Mouse (Mus musculus) heart, embryonic 11.5 days (tissue): ENCODE data around the gene Sptbn1. TPM values are rescaled to one million over a fixed set of nuclear protein-coding genes. Genes with fewer than 3 reads are reported as not detected.

Source experiments
- ATAC-seq: fragments of 200-750 bp; cut with Nextera tagmentation; replicated peaks from 2 replicates; pipeline ENCODE4 v1.8.0; 2017; ENCODE audit warnings: moderate library complexity; ENCODE audit not compliant: insufficient number of reproducible peaks, low FRiP score, low TSS enrichment
- H3K27ac ChIP-seq: fragments of 300-500 bp; sonication (generic); 2 replicates; pipeline ENCODE4 v1.5.1; 2014; ENCODE audit warnings: mild to moderate bottlenecking, low read depth, low read length
- H3K27me3 ChIP-seq: fragments of 300-500 bp; sonication (generic); 2 replicates; pipeline ENCODE4 v1.6.1; 2014; ENCODE audit warnings: mild to moderate bottlenecking, low read length, mixed read lengths; ENCODE audit not compliant: control insufficient read depth, insufficient read depth
- H3K36me3 ChIP-seq: fragments of 300-500 bp; sonication (generic); 2 replicates; pipeline ENCODE4 v1.6.1; 2014; ENCODE audit warnings: mild to moderate bottlenecking, low read length, moderate library complexity, mixed read lengths; ENCODE audit not compliant: control insufficient read depth, insufficient read depth
- H3K4me1 ChIP-seq: fragments of 300-500 bp; sonication (generic); 2 replicates; pipeline ENCODE4 v1.6.1; 2014; ENCODE audit warnings: low read length; ENCODE audit not compliant: control insufficient read depth, insufficient read depth
- H3K4me2 ChIP-seq: fragments of 300-500 bp; sonication (generic); 2 replicates; pipeline ENCODE4 v1.6.1; 2014; ENCODE audit warnings: mild to moderate bottlenecking, moderate library complexity
- H3K4me3 ChIP-seq: fragments of 300-500 bp; sonication (generic); 2 replicates; pipeline ENCODE4 v1.5.1; 2014; ENCODE audit warnings: low read depth, low read length
- H3K9ac ChIP-seq: fragments of 300-500 bp; sonication (generic); 2 replicates; pipeline ENCODE4 v1.6.1; 2014; ENCODE audit warnings: mild to moderate bottlenecking, low read depth, low read length, moderate library complexity
- H3K9me3 ChIP-seq: fragments of 300-500 bp; sonication (generic); replicated peaks from 2 replicates; pipeline ENCODE4 v1.6.1; 2016; ENCODE audit warnings: low read length; ENCODE audit not compliant: control insufficient read depth
- WGBS: fragments of 180-500 bp; shearing (Covaris S2); extraction: QIAGEN DNeasy Blood & Tissue Kit; methylation state at CpG from one replicate; pipeline ENCODE4 v1.1.7; 2014; ENCODE audit not compliant: insufficient replicate concordance; 5-methylcytosine and 5-hydroxymethylcytosine counted together
- polyA plus RNA-seq: library from polyadenylated mRNA; unstranded; fragments of >200 nt; fragmentation: Nextera tagmentation; extraction: Ambion mirVana; gene quantifications from 2 replicates; pipeline ENCODE4 v1.2.1, GENCODE M21; 2014

The Sptbn1 gene
- polyA plus RNA-seq, 1 experiment from 2014 or later, result 156 TPM

GRCm38 (mm10) chr11:30158028-30158700 is 109.8 kb downstream of the Sptbn1 start:
- Histone ChIP-seq H3K9me3 (no peaks in the 10 kb centered on the region), H3K27ac (peak overlapping the region; percentile 91), H3K4me3 (no peak overlapping the region), H3K36me3 (peaks cover 12% of the 10 kb centered on the region), H3K4me1 (peaks cover 79% of the 10 kb centered on the region), H3K4me2 (peak overlapping the region; percentile 45), H3K9ac (peak overlapping the region; percentile 43), H3K27me3 (no peaks in the 10 kb centered on the region)
- 21% methylated on average over 8 of the region's 8 CpGs for WGBS
- ATAC-seq, result peak; percentile 74

- Histone ChIP-seq H3K9ac (no peak overlapping the region), H3K4me1 (peaks cover 57% of the 10 kb centered on the region), H3K9me3 (no peaks in the 10 kb centered on the region), H3K4me2 (no peak overlapping the region), H3K27ac (no peak overlapping the region), H3K27me3 (no peaks in the 10 kb centered on the region), H3K36me3 (peaks cover 18% of the 10 kb centered on the region), H3K4me3 (no peak overlapping the region)
- 72% methylated on average over 2 of the region's 2 CpGs for WGBS
- ATAC-seq, result no peak
Observed at GRCm38 (mm10) chr11:30155887-30156286, 112.1 kb downstream of the Sptbn1 start.

GRCm38 (mm10) chr11:30154980-30155379 is 113.0 kb downstream of the Sptbn1 start:
- Histone ChIP-seq H3K4me1 (peaks cover 50% of the 10 kb centered on the region), H3K27ac (no peak overlapping the region), H3K27me3 (no peaks in the 10 kb centered on the region), H3K4me3 (no peak overlapping the region), H3K4me2 (no peak overlapping the region), H3K36me3 (peaks cover 18% of the 10 kb centered on the region), H3K9me3 (no peaks in the 10 kb centered on the region), H3K9ac (no peak overlapping the region)
- no peak for ATAC-seq
- WGBS, result 23% methylated on average over 2 of the region's 2 CpGs

GRCm38 (mm10) chr11:30148888-30149287 is 119.1 kb downstream of the Sptbn1 start:
- Histone ChIP-seq H3K4me3 (no peak overlapping the region), H3K9ac (no peak overlapping the region), H3K9me3 (no peaks in the 10 kb centered on the region), H3K27me3 (no peaks in the 10 kb centered on the region), H3K36me3 (peaks cover 28% of the 10 kb centered on the region), H3K4me1 (peaks cover 9% of the 10 kb centered on the region), H3K27ac (no peak overlapping the region), H3K4me2 (no peak overlapping the region)
- ATAC-seq, result no peak
- WGBS, result 81% methylated on average over 5 of the region's 5 CpGs

GRCm38 (mm10) chr11:30148378-30148777 is 119.6 kb downstream of the Sptbn1 start:
- Histone ChIP-seq H3K4me3 (no peak overlapping the region), H3K9ac (no peak overlapping the region), H3K4me2 (no peak overlapping the region), H3K4me1 (peaks cover 4% of the 10 kb centered on the region), H3K27me3 (no peaks in the 10 kb centered on the region), H3K9me3 (no peaks in the 10 kb centered on the region), H3K27ac (no peak overlapping the region), H3K36me3 (peaks cover 25% of the 10 kb centered on the region)
- no peak for ATAC-seq

GRCm38 (mm10) chr11:30147882-30148281 is 120.1 kb downstream of the Sptbn1 start:
- Histone ChIP-seq H3K4me2 (no peak overlapping the region), H3K4me1 (no peaks in the 10 kb centered on the region; the same call in 1 of the 2 replicates), H3K36me3 (peaks cover 21% of the 10 kb centered on the region), H3K9ac (no peak overlapping the region), H3K4me3 (no peak overlapping the region), H3K27ac (no peak overlapping the region), H3K9me3 (no peaks in the 10 kb centered on the region), H3K27me3 (no peaks in the 10 kb centered on the region)
- WGBS, result 86% methylated on average over 1 of the region's 1 CpGs
- ATAC-seq, result no peak

- Histone ChIP-seq H3K36me3 (peaks cover 56% of the 10 kb centered on the region), H3K9ac (no peak overlapping the region), H3K9me3 (no peaks in the 10 kb centered on the region), H3K4me2 (no peak overlapping the region), H3K4me3 (no peak overlapping the region), H3K27ac (no peak overlapping the region; the same call in 1 of the 2 replicates), H3K27me3 (no peaks in the 10 kb centered on the region), H3K4me1 (no peaks in the 10 kb centered on the region)
- ATAC-seq, result no peak
- WGBS, result 78% methylated on average over 6 of the region's 6 CpGs
Observed at GRCm38 (mm10) chr11:30143090-30143489, 124.9 kb downstream of the Sptbn1 start.

GRCm38 (mm10) chr11:30139165-30139826 is 128.7 kb downstream of the Sptbn1 start:
- H3K4me2 ChIP-seq, result no peak overlapping the region
- no peak overlapping the region for H3K4me3 ChIP-seq
- H3K36me3 ChIP-seq, result peaks cover 73% of the 10 kb centered on the region
- no peak overlapping the region for H3K27ac ChIP-seq
- no peak overlapping the region for H3K9ac ChIP-seq
- 58% methylated on average over 17 of the region's 17 CpGs for WGBS
- no peaks in the 10 kb centered on the region for H3K27me3 ChIP-seq
- ATAC-seq, result no peak
- H3K9me3 ChIP-seq, result no peaks in the 10 kb centered on the region
- H3K4me1 ChIP-seq, result no peaks in the 10 kb centered on the region

- no peaks in the 10 kb centered on the region for H3K27me3 ChIP-seq
- no peaks in the 10 kb centered on the region for H3K9me3 ChIP-seq
- H3K4me1 ChIP-seq, result no peaks in the 10 kb centered on the region
- ATAC-seq, result no peak
- H3K4me2 ChIP-seq, result no peak overlapping the region
- no peak overlapping the region for H3K27ac ChIP-seq
- no peak overlapping the region for H3K4me3 ChIP-seq
- 77% methylated on average over 12 of the region's 12 CpGs for WGBS
- H3K36me3 ChIP-seq, result peaks cover 76% of the 10 kb centered on the region
- no peak overlapping the region for H3K9ac ChIP-seq
Observed at GRCm38 (mm10) chr11:30137081-30137480, 130.9 kb downstream of the Sptbn1 start.
